Mouse (Mus musculus): ENCODE measurements around the gene Naa35. TPM values are rescaled to one million over a fixed set of nuclear protein-coding genes. Genes with fewer than 3 reads are reported as not detected.

The Naa35 gene
- polyA plus RNA-seq, 1 experiment, result 16.2 TPM

- H3K4me3 ChIP-seq (ENCODE audit: extremely low read depth, insufficient read depth, insufficient read length), result no peak overlapping the region
- H3K27ac ChIP-seq (ENCODE audit: insufficient read depth, low read length), result no peak overlapping the region
- TF ChIP-seq CTCF (IDR thresholded peaks at IDR 0.05; ENCODE audit: extremely low read depth, insufficient read depth, insufficient read length, insufficient replicate concordance) (no peak), POLR2A (IDR thresholded peaks at IDR 0.05; ENCODE audit: low read depth, low read length) (no peak)
- H3K4me1 ChIP-seq (ENCODE audit: control insufficient read depth, insufficient read depth, insufficient read length), result no peaks in the 10 kb centered on the region
- WGBS, result 85% methylated on average over 1 of the region's 1 CpGs
- H3K27me3 ChIP-seq (ENCODE audit: control insufficient read depth, insufficient read depth, low read length), result no peaks in the 10 kb centered on the region
- H3K36me3 ChIP-seq (ENCODE audit: control insufficient read depth, insufficient read depth, low read length), result peaks cover 11% of the 10 kb centered on the region
- DNase-seq (ENCODE audit: low read depth in 1 of 2, low spot score in 2 of 2), result no peak
These were observed 7.6 kb downstream of the Naa35 start for GRCm38 (mm10) chr13:59592630-59593029.

- DNase-seq (ENCODE audit: low read depth in 1 of 2, low spot score in 2 of 2), result no peak
- Histone ChIP-seq H3K27me3 (ENCODE audit: control insufficient read depth, insufficient read depth, low read length) (no peaks in the 10 kb centered on the region), H3K4me3 (ENCODE audit: extremely low read depth, insufficient read depth, insufficient read length) (no peak overlapping the region), H3K4me1 (ENCODE audit: control insufficient read depth, insufficient read depth, insufficient read length) (no peaks in the 10 kb centered on the region), H3K36me3 (ENCODE audit: control insufficient read depth, insufficient read depth, low read length) (peaks cover 29% of the 10 kb centered on the region), H3K27ac (ENCODE audit: insufficient read depth, low read length) (no peak overlapping the region)
- TF ChIP-seq POLR2A (IDR thresholded peaks at IDR 0.05; ENCODE audit: low read depth, low read length) (no peak), CTCF (IDR thresholded peaks at IDR 0.05; ENCODE audit: extremely low read depth, insufficient read depth, insufficient read length, insufficient replicate concordance) (no peak)
- WGBS, result 85% methylated on average over 5 of the region's 5 CpGs
These were observed 18.0 kb downstream of the Naa35 start for GRCm38 (mm10) chr13:59603096-59603495.

GRCm38 (mm10) chr13:59604511-59604910, 19.5 kb downstream of the Naa35 start:
- DNase-seq (ENCODE audit: low read depth in 1 of 2, low spot score in 2 of 2), result no peak
- TF ChIP-seq POLR2A (IDR thresholded peaks at IDR 0.05; ENCODE audit: low read depth, low read length) (no peak), CTCF (IDR thresholded peaks at IDR 0.05; ENCODE audit: extremely low read depth, insufficient read depth, insufficient read length, insufficient replicate concordance) (no peak)
- Histone ChIP-seq H3K4me1 (ENCODE audit: control insufficient read depth, insufficient read depth, insufficient read length) (no peaks in the 10 kb centered on the region), H3K4me3 (ENCODE audit: extremely low read depth, insufficient read depth, insufficient read length) (no peak overlapping the region), H3K27me3 (ENCODE audit: control insufficient read depth, insufficient read depth, low read length) (no peaks in the 10 kb centered on the region), H3K36me3 (ENCODE audit: control insufficient read depth, insufficient read depth, low read length) (peaks cover 31% of the 10 kb centered on the region), H3K27ac (ENCODE audit: insufficient read depth, low read length) (no peak overlapping the region)
- WGBS, result 83% methylated on average over 1 of the region's 1 CpGs

GRCm38 (mm10) chr13:59605221-59605922, 20.3 kb downstream of the Naa35 start:
- no peaks in the 10 kb centered on the region for H3K4me1 ChIP-seq (ENCODE audit: control insufficient read depth, insufficient read depth, insufficient read length)
- WGBS, result 84% methylated on average over 10 of the region's 10 CpGs
- no peak overlapping the region for H3K4me3 ChIP-seq (ENCODE audit: extremely low read depth, insufficient read depth, insufficient read length)
- H3K27me3 ChIP-seq (ENCODE audit: control insufficient read depth, insufficient read depth, low read length), result no peaks in the 10 kb centered on the region
- H3K36me3 ChIP-seq (ENCODE audit: control insufficient read depth, insufficient read depth, low read length), result peaks cover 24% of the 10 kb centered on the region
- no peak for TF ChIP-seq POLR2A (IDR thresholded peaks at IDR 0.05; ENCODE audit: low read depth, low read length)
- no peak for TF ChIP-seq CTCF (IDR thresholded peaks at IDR 0.05; ENCODE audit: extremely low read depth, insufficient read depth, insufficient read length, insufficient replicate concordance)
- no peak overlapping the region for H3K27ac ChIP-seq (ENCODE audit: insufficient read depth, low read length)
- no peak for DNase-seq (ENCODE audit: low read depth in 1 of 2, low spot score in 2 of 2)

- no peak for TF ChIP-seq POLR2A (IDR thresholded peaks at IDR 0.05; ENCODE audit: low read depth, low read length)
- no peak for TF ChIP-seq CTCF (IDR thresholded peaks at IDR 0.05; ENCODE audit: extremely low read depth, insufficient read depth, insufficient read length, insufficient replicate concordance)
- no peak for DNase-seq (ENCODE audit: low read depth in 1 of 2, low spot score in 2 of 2)
- H3K27me3 ChIP-seq (ENCODE audit: control insufficient read depth, insufficient read depth, low read length), result no peaks in the 10 kb centered on the region
- WGBS, result 97% methylated on average over 4 of the region's 4 CpGs
- H3K36me3 ChIP-seq (ENCODE audit: control insufficient read depth, insufficient read depth, low read length), result peaks cover 20% of the 10 kb centered on the region
- no peak overlapping the region for H3K4me3 ChIP-seq (ENCODE audit: extremely low read depth, insufficient read depth, insufficient read length)
- no peak overlapping the region for H3K27ac ChIP-seq (ENCODE audit: insufficient read depth, low read length)
- H3K4me1 ChIP-seq (ENCODE audit: control insufficient read depth, insufficient read depth, insufficient read length), result no peaks in the 10 kb centered on the region
These were observed 24.8 kb downstream of the Naa35 start for GRCm38 (mm10) chr13:59609885-59610284.

- TF ChIP-seq POLR2A (IDR thresholded peaks at IDR 0.05; ENCODE audit: low read depth, low read length), result no peak
- TF ChIP-seq CTCF (IDR thresholded peaks at IDR 0.05; ENCODE audit: extremely low read depth, insufficient read depth, insufficient read length, insufficient replicate concordance), result no peak
- peaks cover 20% of the 10 kb centered on the region for H3K36me3 ChIP-seq (ENCODE audit: control insufficient read depth, insufficient read depth, low read length)
- 96% methylated on average over 2 of the region's 2 CpGs for WGBS
These were observed 25.4 kb downstream of the Naa35 start for GRCm38 (mm10) chr13:59610437-59610836.

GRCm38 (mm10) chr13:59613868-59614267, 28.8 kb downstream of the Naa35 start:
- H3K4me3 ChIP-seq (ENCODE audit: extremely low read depth, insufficient read depth, insufficient read length), result no peak overlapping the region
- H3K27me3 ChIP-seq (ENCODE audit: control insufficient read depth, insufficient read depth, low read length), result no peaks in the 10 kb centered on the region
- H3K4me1 ChIP-seq (ENCODE audit: control insufficient read depth, insufficient read depth, insufficient read length), result no peaks in the 10 kb centered on the region
- H3K36me3 ChIP-seq (ENCODE audit: control insufficient read depth, insufficient read depth, low read length), result peaks cover 19% of the 10 kb centered on the region
- DNase-seq (ENCODE audit: low read depth in 1 of 2, low spot score in 2 of 2), result no peak
- no peak overlapping the region for H3K27ac ChIP-seq (ENCODE audit: insufficient read depth, low read length)
- TF ChIP-seq POLR2A (IDR thresholded peaks at IDR 0.05; ENCODE audit: low read depth, low read length), result no peak
- no peak for TF ChIP-seq CTCF (IDR thresholded peaks at IDR 0.05; ENCODE audit: extremely low read depth, insufficient read depth, insufficient read length, insufficient replicate concordance)
- WGBS, result 76% methylated on average over 4 of the region's 4 CpGs

More at GRCm38 (mm10) chr13:59610437-59610836, 25.4 kb downstream of the Naa35 start:
- no peak for DNase-seq (ENCODE audit: low read depth in 1 of 2, low spot score in 2 of 2)
- Histone ChIP-seq H3K27ac (ENCODE audit: insufficient read depth, low read length) (no peak overlapping the region), H3K4me3 (ENCODE audit: extremely low read depth, insufficient read depth, insufficient read length) (no peak overlapping the region), H3K27me3 (ENCODE audit: control insufficient read depth, insufficient read depth, low read length) (no peaks in the 10 kb centered on the region), H3K4me1 (ENCODE audit: control insufficient read depth, insufficient read depth, insufficient read length) (no peaks in the 10 kb centered on the region)
